Mouse (Mus musculus) olfactory bulb, adult 2 months (tissue): Measurements from ENCODE around the gene Tysnd1.

Source experiments
- CTCF ChIP-seq: fragments of 200-500 bp; IDR thresholded peaks from 2 replicates; pipeline ENCODE4 v1.5.1; 2012; ENCODE audit warnings: low read depth, mild to moderate bottlenecking, low read length, moderate library complexity; ENCODE audit not compliant: insufficient read depth
- POLR2A ChIP-seq: fragments of 200-500 bp; IDR thresholded peaks from 2 replicates; pipeline ENCODE4 v1.6.1; 2012; ENCODE audit warnings: mild to moderate bottlenecking, low read depth, low read length, moderate library complexity; ENCODE audit not compliant: insufficient read depth

DNA sequence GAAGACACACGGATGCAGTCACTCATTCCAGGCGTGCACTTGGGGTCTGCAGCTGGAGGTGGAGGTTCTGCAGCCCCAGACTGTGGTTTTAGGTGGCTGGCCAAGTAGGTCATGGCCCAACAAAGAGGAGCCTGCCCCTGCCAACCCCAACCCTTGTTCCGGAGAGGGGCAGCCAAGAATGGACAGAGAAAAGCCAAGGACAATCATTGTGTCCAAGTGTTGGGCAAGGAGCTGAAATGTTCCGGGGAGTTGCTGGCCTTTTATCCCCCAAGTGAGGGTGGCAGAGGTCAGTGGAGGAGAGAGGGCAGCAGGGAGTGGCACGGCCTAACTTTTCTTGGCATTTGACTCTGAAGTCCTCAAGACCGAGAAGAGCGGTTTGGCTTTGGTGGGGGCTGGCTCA, 25.0 kb downstream of the Tysnd1 start:
- TF ChIP-seq POLR2A: no peak
- no peak for TF ChIP-seq CTCF
